Mouse (Mus musculus): ENCODE measurements around the gene Il27ra.

DNA sequence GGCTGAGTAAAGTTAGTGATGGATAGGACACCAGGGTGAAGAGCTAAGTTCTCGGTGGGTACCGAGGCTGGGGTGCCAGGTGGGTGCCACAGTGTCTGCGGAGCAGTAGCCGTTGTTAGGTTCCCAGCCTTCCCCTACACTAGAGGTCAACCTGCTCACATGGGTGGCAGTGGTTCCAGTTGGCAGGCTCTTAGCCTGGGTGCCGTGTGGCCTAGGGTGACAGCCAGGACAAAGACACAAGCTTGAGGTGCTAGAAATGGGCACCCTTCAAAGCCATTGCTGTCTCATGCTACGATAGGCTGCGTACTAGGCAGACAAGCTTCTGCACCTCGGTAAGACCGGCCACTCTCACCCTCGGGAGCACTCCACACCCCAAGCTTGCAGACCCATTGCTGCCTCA is 29.9 kb upstream of the Il27ra start:
- TF ChIP-seq POLR2A (IDR thresholded peaks at IDR 0.05; ENCODE audit: insufficient read length, low read depth) (no peak), E2F4 (IDR thresholded peaks at IDR 0.05; ENCODE audit: insufficient read depth) (no peak), POLR2AphosphoS2 (IDR thresholded peaks at IDR 0.05; ENCODE audit: insufficient read length, low read depth) (no peak)

All from myocyte (in vitro differentiated cells).